Mouse (Mus musculus) gastrocnemius, postnatal 36 days (tissue): ENCODE measurements around the gene Mok. TPM values are rescaled to one million over a fixed set of nuclear protein-coding genes. Genes with fewer than 3 reads are reported as not detected.
A peak's percentile ranks its signal among the peaks of the same experiment; 100 is the strongest.

Source experiments
- DNase-seq, 2 experiments: peaks; one replicate each; pipeline ENCODE4 v3.0.0; 2022
- intact Hi-C: fragments of 180-260 bp; cut with DNase I; formaldehyde crosslinking; loops from one replicate; pipeline ENCODE4 v1.15.1; 2025
- total RNA-seq, 2 experiments: library from RNA; stranded (reverse); gene quantifications; 2 replicates each; pipeline ENCODE4 v1.2.3; 2021

Mok gene
- total RNA-seq, 2 experiments from 2014 or later: 0.37 TPM; not detected in 1

GRCm38 (mm10) chr12:110850929-110851256 lies 10.2 kb upstream of the Mok start:
- intact Hi-C loops: no loop called here
- no peak for DNase-seq

GRCm38 (mm10) chr12:110850010-110850928 lies 9.5 kb upstream of the Mok start, which contains the start of gene Zfp839:
TSS of gene Zfp839 (plus strand) at chr12:110850253.
- intact Hi-C loops: no loop called here

GRCm38 (mm10) chr12:110846191-110846765 lies 5.5 kb upstream of the Mok start:
- intact Hi-C loops: no loop called here
- no peak for DNase-seq

More at GRCm38 (mm10) chr12:110850010-110850928, 9.5 kb upstream of the Mok start, which contains the start of gene Zfp839:
- DNase-seq: peak; percentile 82 to 88

GRCm38 (mm10) chr12:110845131-110845880 lies 4.6 kb upstream of the Mok start:
- peak; percentile 90 to 93 for DNase-seq
- intact Hi-C loops: no loop called here

- peak in 1 of 2 experiments; percentile 37 for DNase-seq
- intact Hi-C loops: loop anchor here (5.0 kb wide), 2 partner anchors 107 to 397 kb away; partner anchors contain the start of genes Ppp2r5c and Wdr20
Measured at GRCm38 (mm10) chr12:110844227-110845130, 3.7 kb upstream of the Mok start.

- DNase-seq: peak; percentile 76 to 82
- intact Hi-C loops: loop anchor here (1.0 to 5.0 kb wide), 4 partner anchors 106 to 396 kb away; partner anchors contain the start of genes Hsp90aa1, Ppp2r5c and Wdr20
Measured at GRCm38 (mm10) chr12:110843194-110844048, 2.7 kb upstream of the Mok start.

GRCm38 (mm10) chr12:110841731-110842493 lies 1.2 kb upstream of the Mok start:
- intact Hi-C loops: loop anchor here (2.0 to 5.0 kb wide), 3 partner anchors 105 to 395 kb away; partner anchors contain the start of genes Hsp90aa1, Ppp2r5c and Wdr20
- no peak for DNase-seq

GRCm38 (mm10) chr12:110837850-110838249 lies 2.9 kb downstream of the Mok start:
- intact Hi-C loops: no loop called here

GRCm38 (mm10) chr12:110837192-110837841 lies 3.4 kb downstream of the Mok start:
- intact Hi-C loops: no loop called here
- DNase-seq: no peak

More at GRCm38 (mm10) chr12:110837850-110838249, 2.9 kb downstream of the Mok start:
- no peak for DNase-seq

- no peak for DNase-seq
- intact Hi-C loops: no loop called here
Measured at GRCm38 (mm10) chr12:110836729-110837128, 4.0 kb downstream of the Mok start.

GRCm38 (mm10) chr12:110835182-110835581 lies 5.6 kb downstream of the Mok start:
- no peak for DNase-seq
- intact Hi-C loops: no loop called here

GRCm38 (mm10) chr12:110830293-110831024 lies 10.3 kb downstream of the Mok start:
- intact Hi-C loops: no loop called here
- no peak for DNase-seq

GRCm38 (mm10) chr12:110828908-110829307 lies 11.8 kb downstream of the Mok start:
- intact Hi-C loops: no loop called here
- DNase-seq: no peak

- DNase-seq: no peak
- intact Hi-C loops: no loop called here
Measured at GRCm38 (mm10) chr12:110822366-110822765, 18.4 kb downstream of the Mok start.

- DNase-seq: no peak
- intact Hi-C loops: no loop called here
Measured at GRCm38 (mm10) chr12:110821787-110822186, 19.0 kb downstream of the Mok start.

- intact Hi-C loops: loop anchor here (10.0 kb wide), 1 partner anchor 395 kb away; no protein-coding TSS in a partner anchor
Measured at GRCm38 (mm10) chr12:110819367-110819766, 21.4 kb downstream of the Mok start.

GRCm38 (mm10) chr12:110816833-110817232 lies 23.9 kb downstream of the Mok start:
- intact Hi-C loops: loop anchor here (10.0 kb wide), 1 partner anchor 392 kb away; no protein-coding TSS in a partner anchor
- DNase-seq: no peak

More at GRCm38 (mm10) chr12:110819367-110819766, 21.4 kb downstream of the Mok start:
- DNase-seq: no peak
